Mouse (Mus musculus) olfactory bulb, adult 2 months (tissue): ENCODE measurements around the gene Irs1. TPM values are rescaled to one million over a fixed set of nuclear protein-coding genes. Genes with fewer than 3 reads are reported as not detected.

Experiments
- H3K27ac ChIP-seq: fragments of 200-500 bp; 2 replicates; pipeline ENCODE4 v1.5.1; 2012; ENCODE audit warnings: low read depth, low read length; ENCODE audit not compliant: insufficient read depth
- H3K4me1 ChIP-seq: fragments of 200-500 bp; 2 replicates; pipeline ENCODE4 v1.6.1; 2012; ENCODE audit warnings: low read length; ENCODE audit not compliant: control insufficient read depth, insufficient read depth
- H3K4me3 ChIP-seq: fragments of 200-500 bp; 2 replicates; pipeline ENCODE4 v1.5.1; 2012; ENCODE audit warnings: mild to moderate bottlenecking, low read depth, low read length, moderate library complexity; ENCODE audit not compliant: insufficient read depth
- CTCF ChIP-seq: fragments of 200-500 bp; IDR thresholded peaks from 2 replicates; pipeline ENCODE4 v1.5.1; 2012; ENCODE audit warnings: low read depth, mild to moderate bottlenecking, low read length, moderate library complexity; ENCODE audit not compliant: insufficient read depth
- POLR2A ChIP-seq: fragments of 200-500 bp; IDR thresholded peaks from 2 replicates; pipeline ENCODE4 v1.6.1; 2012; ENCODE audit warnings: mild to moderate bottlenecking, low read depth, low read length, moderate library complexity; ENCODE audit not compliant: insufficient read depth
- WGBS: fragments of 180-500 bp; shearing (Covaris S2); methylation state at CpG from one replicate; pipeline ENCODE4 v1.1.7; 2018; 5-methylcytosine and 5-hydroxymethylcytosine counted together
- polyA plus RNA-seq: library from polyadenylated mRNA; stranded (reverse); fragments of >200 nt; gene quantifications from 2 replicates; pipeline ENCODE4 v1.2.4, GENCODE M21; 2012; ENCODE audit warnings: low replicate concordance; ENCODE audit not compliant: missing spikeins, insufficient read depth, insufficient read length

Gene Irs1
- polyA plus RNA-seq = not detected in 2 replicates

DNA sequence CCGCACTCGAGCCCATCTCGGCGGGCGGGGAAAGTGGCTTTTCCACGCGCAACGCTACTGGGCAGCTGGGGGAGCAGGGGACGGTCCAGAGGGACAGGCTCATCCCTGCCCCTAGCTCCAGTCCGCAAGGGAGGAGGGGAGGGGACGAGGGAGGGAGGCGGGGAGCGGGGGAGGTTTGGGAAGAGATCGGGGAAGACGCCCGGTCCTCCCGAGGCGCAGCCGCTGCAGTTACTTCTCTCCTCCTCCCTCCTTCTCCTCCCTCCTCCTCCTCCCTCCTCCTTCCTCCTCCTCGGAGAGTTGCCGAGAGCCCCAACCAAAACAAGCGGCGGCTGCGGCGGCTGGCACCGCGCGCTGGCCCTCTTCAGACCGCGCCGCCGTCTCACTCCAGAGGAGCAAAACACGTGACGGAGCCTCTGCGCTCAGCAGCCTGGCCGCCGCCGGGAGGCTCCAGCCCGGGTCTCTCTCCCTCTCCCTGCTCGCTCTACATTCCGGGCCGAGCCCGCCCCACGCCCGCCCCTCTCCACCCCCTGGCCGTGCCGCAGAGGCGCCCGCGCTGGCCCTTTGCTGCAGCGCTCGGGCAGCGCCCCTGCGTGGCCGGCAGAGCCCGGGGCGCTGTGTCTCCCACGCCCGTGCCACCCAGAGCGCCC lies at the start of gene Irs1:
Gene Irs1, minus strand, starts transcription at position 266 of the 647 bp plus-strand sequence.
- H3K27ac ChIP-seq = peak within 1 kb of the TSS; percentile 93
- TF ChIP-seq CTCF = peak; percentile 35; the same call in 1 of the 2 replicates
- TF ChIP-seq POLR2A = peak; percentile 20
- H3K4me3 ChIP-seq = peak within 1 kb of the TSS; percentile 78
- H3K4me1 ChIP-seq = peaks cover 39% of the 10 kb centered on the region
- under 1% methylated on average over 57 of the region's 60 CpGs for WGBS

DNA sequence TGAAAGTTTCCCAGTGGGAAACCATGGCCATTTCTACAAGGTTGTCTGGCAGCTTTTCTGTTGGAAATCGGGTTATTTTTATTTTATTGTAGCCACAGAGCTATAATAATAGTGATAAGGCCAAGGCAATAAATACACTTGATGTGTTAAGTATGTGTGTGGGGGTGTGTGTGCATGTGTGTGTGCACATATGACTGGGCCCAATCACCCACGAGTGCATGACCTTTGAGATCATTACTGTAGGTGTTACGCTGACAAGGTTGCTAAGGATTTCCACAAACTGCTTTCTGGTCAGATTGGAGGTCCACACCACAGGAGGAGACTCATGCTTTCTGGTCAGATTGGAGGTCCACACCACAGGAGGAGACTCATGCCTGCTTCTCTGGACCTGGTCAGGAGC lies 43.3 kb upstream of the Irs1 start:
- Histone ChIP-seq H3K27ac (no peak overlapping the region), H3K4me1 (no peaks in the 10 kb centered on the region), H3K4me3 (no peak overlapping the region)
- WGBS = 94% methylated on average over 3 of the region's 3 CpGs
- no peak for TF ChIP-seq POLR2A
- no peak for TF ChIP-seq CTCF

DNA sequence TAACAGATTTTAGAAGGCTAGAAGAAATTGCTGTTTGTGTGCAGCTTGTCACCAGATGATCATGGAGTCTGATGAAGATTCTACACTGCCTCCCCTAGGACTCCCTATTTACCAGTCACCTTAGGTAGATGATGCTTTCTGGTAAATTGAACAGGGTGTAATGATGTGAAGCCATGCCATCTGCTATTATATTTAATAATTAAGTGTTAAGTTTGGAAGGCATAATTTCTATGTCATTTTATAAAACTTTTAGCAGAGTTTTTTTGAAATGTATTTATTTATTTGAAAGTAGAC lies 38.7 kb upstream of the Irs1 start:
- H3K27ac ChIP-seq = no peak overlapping the region

DNA sequence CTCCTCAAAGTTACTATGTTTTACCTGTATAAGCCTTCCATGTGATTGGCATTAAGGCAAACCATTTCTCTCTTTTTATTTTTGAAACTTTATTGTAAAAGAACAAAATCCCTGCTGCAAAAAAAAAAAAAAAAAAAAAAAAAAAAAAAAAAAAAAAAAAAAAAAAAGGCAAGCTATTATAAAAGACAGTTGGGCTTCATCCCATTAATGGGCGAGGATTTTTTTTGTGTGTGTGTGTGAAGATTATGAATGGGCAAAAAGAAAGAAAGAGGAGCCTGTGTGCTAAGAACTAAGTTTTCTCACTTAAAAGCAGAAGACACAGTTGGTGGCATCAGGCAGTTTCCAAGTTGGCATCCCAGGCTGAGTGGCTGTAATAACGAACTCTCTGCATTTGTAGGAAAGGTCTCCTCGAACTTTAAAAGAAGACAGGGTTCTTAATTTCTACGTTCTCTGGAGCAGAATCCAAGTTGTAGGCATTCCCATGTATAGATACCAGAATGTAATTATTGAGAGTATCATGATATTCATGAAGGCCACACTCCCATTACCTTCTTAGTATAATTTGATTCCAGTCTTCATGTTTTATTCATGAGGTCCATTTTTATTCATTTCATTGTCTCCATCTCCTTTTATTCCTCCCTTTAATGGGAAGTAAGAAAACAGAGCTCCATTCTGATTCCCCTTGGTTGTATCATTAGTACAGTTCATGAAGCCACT lies 38.2 kb upstream of the Irs1 start:
- Histone ChIP-seq H3K4me1 (no peaks in the 10 kb centered on the region), H3K27ac (no peak overlapping the region), H3K4me3 (no peak overlapping the region)
- TF ChIP-seq POLR2A (no peak), CTCF (no peak)
- WGBS = 32% methylated on average over 4 of the region's 4 CpGs

More for the DNA sequence above, 38.7 kb upstream of the Irs1 start:
- no peak for TF ChIP-seq CTCF
- no peak for TF ChIP-seq POLR2A
- Histone ChIP-seq H3K4me3 (no peak overlapping the region), H3K4me1 (no peaks in the 10 kb centered on the region)

DNA sequence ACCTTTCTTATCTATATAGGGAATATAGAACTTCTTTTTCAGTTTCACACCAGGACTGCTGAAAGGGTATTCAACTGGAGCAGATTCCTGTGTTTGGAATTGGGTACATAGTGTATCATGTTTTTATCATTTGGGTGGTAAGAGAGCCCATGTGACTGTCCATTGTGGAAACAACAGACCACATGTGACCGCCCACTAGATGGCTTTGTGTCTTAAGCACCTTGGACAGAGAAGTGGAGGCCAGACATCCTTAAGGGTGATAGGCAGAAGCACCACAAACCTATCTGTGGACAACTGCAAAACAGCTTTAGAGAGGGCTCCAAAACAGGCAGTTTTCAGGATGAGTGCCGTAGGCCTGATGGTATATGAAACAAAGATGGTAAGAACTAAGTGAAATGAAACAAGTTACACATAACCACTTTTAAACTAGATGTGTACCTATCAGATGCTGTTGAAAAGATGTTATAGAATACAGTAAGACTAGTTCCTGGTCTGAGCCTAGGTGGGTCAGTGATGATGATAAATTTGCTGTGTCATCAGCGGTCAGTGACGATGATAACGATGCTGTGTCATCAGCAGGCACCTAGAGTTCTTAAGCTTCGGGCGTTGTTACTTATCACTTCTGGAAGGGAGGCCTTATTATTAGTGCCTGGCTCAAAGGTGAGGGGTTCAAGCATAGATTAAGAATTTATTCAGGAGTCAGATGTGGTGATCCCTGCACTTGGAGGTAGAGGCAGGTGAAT lies 37.0 kb upstream of the Irs1 start:
- 98% methylated on average over 7 of the region's 7 CpGs for WGBS

DNA sequence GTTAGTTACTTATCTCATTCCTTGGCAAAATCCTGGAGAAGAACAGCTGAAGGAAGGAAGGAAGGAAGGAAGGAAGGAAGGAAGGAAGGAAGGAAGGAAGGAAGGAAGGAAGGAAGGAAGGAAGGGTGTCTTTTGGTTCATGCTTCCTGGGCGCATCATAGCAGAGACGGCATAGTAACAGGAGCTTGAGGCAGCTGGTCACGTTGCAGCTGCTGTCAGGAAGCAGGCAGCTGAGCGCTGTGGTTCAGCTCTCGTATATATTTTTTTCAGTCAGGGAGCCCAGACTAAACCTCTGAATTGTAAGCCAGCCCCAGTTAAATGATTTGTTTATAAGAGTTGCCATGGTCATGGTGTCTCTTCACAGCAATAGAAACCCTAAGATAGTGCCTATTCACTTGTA lies 34.9 kb upstream of the Irs1 start:
- Histone ChIP-seq H3K4me3 (no peak overlapping the region), H3K27ac (no peak overlapping the region), H3K4me1 (no peaks in the 10 kb centered on the region)
- WGBS = 85% methylated on average over 5 of the region's 5 CpGs
- TF ChIP-seq POLR2A = no peak
- no peak for TF ChIP-seq CTCF

More for the DNA sequence above, 37.0 kb upstream of the Irs1 start:
- no peak for TF ChIP-seq CTCF
- TF ChIP-seq POLR2A = no peak
- Histone ChIP-seq H3K27ac (no peak overlapping the region), H3K4me1 (no peaks in the 10 kb centered on the region), H3K4me3 (no peak overlapping the region)

DNA sequence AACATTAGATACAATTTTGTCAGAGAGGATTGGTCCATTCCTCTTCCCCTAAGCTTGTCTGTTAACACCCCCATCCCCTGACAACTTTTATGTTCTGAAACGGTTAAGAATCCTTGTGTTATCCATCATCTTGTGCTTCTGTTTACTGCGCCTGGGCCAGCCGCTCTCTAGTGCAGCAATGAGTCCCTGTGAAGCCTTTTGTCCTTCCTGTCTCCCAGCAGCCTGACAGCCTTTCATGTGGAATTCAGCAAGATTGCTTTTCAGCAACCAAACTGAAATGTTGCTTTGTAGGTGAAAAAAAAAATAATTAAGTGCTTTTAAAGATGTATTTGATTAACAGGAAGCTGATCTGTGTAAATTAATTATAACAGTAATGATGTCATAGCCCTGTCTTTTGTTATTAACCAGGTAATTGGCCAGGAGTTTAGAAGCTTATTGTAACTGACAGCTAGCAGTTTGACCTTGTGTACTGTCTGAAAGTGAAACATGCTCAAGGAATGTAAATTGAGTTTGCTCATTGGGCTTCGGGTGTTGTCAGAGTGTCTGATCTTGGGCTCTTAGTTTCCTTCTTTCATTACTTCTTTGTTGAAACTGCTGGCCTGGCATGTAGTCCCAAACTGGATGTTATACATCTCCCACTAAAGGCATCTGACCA lies 33.0 kb upstream of the Irs1 start:
- 47% methylated on average over 4 of the region's 4 CpGs for WGBS

DNA sequence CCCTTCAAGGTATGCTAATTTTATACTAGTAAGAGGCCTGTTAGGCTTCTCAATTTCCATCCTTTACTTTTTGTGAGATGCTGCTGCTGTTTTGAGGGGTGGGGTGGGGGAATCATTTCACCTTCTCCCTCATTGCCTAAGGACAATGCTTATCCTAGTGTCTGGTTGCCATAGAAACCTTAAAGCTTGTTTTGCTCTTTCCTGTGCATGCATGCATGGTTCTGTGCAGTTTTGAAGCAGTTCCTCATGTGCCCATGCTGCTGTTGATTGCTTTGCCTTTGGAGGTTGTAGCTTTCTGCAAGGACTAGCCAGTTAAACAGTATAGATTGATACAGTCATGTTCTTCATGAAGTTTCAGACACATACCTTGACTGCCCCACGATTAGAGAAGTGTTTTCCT lies 30.2 kb upstream of the Irs1 start:
- Histone ChIP-seq H3K27ac (no peak overlapping the region), H3K4me1 (0 out of 2 replicates have a peak, but pooled peaks cover 2% of the 10 kb centered on the region), H3K4me3 (no peak overlapping the region)
- 58% methylated on average over 1 of the region's 1 CpGs for whole genome bisulfite sequencing
- TF ChIP-seq POLR2A (no peak), CTCF (no peak)

More for the DNA sequence above, 33.0 kb upstream of the Irs1 start:
- H3K27ac ChIP-seq = no peak overlapping the region
- 0 out of 2 replicates have a peak, but pooled peaks cover 2% of the 10 kb centered on the region for H3K4me1 ChIP-seq
- TF ChIP-seq CTCF (no peak), POLR2A (no peak)
- H3K4me3 ChIP-seq = no peak overlapping the region

DNA sequence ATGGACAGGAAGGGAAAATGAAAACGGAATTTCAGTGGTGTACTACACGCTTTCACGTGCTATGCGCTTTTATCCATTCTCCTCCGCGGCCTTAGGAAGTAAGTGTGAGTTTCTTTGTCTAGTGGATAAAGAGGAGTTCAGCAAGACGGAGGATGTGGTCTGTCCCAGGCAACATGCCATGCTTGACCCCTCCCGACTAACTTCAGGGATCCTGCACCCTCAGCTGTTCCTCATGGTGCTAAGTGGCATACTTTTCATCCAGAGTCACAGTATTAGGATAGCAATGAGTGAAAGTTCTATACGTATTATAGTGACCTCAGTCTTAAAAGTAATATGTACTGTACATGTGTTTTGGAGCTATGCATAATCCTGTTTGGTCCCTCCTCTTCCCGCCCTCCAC lies 29.6 kb upstream of the Irs1 start:
- H3K27ac ChIP-seq = no peak overlapping the region
- TF ChIP-seq POLR2A (no peak), CTCF (no peak)
- H3K4me1 ChIP-seq = peaks cover 5% of the 10 kb centered on the region
- H3K4me3 ChIP-seq = no peak overlapping the region
- WGBS = 69% methylated on average over 10 of the region's 10 CpGs
